Mouse (Mus musculus) CH12F3 (cell line): ENCODE results near the gene Tubgcp6.

Experiments used
- in situ Hi-C: fragments of 300-500 bp; cut with MboI; formaldehyde crosslinking; loops from 2 replicates; pipeline ENCODE4 v1.14.3; 2020; ENCODE audit warnings: low sequenced_read_pairs

Tubgcp6 gene

DNA sequence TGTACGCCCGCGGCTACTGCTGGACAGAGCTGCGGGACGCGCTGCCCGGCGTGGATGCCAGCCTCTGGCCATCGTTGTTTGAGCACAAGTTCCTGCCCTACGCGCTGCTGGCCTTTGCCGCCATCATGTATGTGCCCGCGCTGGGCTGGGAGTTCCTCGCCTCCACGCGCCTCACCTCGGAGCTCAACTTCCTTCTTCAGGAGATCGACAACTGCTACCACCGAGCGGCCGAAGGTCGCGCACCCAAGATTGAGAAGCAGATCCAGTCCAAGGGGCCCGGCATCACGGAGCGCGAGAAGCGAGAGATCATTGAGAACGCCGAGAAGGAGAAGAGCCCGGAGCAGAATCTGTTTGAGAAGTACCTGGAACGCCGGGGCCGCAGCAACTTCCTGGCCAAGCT is 55.3 kb downstream of the Tubgcp6 start:
- in situ Hi-C loops, result no loop called here

DNA sequence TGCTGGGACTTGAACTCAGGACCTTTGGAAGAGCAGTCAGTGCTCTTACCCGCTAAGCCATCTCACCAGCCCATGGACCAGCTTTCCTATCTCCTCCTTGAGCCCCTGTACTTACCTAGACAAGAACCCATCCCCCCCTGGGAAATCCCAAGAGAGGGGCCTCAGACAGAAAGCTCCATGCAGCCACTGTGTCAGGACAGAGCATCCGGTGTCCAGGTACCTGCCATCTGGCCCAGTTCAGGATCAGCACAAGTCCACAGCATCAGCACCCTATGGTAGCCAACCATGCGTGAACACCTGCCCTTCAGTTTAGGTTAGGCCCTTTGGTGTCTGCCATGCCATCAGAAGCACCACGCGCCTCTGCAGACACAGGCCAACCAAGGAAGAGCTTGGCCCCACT is 58.0 kb downstream of the Tubgcp6 start:
- in situ Hi-C loops, result no loop called here

- in situ Hi-C loops, result no loop called here
Measured at GRCm38 (mm10) chr15:89063536-89063935, 59.4 kb downstream of the Tubgcp6 start.

DNA sequence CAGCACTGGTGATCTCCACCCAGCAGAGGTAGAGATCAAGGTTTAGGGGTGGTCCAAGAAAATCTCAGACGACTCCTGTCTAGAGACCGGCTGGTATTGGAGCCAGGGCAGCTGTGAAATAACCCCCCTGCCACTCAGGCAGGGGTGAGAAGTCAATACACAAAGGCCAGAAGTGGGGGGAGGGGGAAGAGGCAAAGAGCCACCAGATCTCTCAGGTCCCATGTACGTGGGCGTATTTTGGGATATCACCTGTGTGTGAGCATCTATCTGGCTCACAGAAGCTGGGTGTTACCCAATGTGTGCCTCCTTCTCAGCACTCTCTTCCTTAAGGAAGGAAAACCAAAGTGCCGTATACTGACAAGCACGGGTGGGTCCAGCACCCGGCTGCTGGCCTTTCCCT is 59.9 kb downstream of the Tubgcp6 start:
- in situ Hi-C loops, result no loop called here

- in situ Hi-C loops, result no loop called here
Measured at GRCm38 (mm10) chr15:89062518-89062910, 60.4 kb downstream of the Tubgcp6 start.

- in situ Hi-C loops, result no loop called here
Measured at GRCm38 (mm10) chr15:89061761-89062517, 61.0 kb downstream of the Tubgcp6 start.

DNA sequence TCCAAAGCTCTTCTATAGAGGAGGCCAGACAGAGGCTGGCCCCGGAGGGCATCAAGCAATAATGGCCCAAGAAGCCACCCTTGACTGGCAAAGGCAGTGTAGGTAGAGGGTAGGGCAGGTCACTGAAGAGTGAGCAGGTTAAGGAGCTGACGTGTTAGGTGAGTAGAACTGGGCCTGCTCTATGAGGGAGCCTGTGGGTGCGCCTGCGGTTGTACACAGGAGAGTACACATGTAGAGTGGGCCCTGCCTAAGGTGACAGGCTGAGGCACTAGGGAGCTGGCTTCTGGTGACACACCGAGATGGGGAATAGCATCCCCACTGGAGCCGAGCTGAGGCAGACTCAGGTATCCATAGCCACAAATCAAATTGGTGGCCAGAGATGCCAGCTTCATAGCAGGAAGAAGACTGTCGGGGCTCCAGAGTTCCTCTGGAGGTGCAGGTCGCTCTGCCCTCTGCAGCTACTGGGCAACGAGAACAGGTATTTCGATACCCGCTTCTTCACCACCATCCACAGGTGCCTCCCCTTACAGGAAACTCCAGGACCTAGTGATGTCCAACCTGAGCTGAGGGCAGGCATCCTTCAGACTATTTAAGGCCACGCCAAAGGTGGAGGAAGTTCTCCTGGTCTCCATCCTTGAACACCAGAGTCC is 62.0 kb downstream of the Tubgcp6 start:
- in situ Hi-C loops, result no loop called here

DNA sequence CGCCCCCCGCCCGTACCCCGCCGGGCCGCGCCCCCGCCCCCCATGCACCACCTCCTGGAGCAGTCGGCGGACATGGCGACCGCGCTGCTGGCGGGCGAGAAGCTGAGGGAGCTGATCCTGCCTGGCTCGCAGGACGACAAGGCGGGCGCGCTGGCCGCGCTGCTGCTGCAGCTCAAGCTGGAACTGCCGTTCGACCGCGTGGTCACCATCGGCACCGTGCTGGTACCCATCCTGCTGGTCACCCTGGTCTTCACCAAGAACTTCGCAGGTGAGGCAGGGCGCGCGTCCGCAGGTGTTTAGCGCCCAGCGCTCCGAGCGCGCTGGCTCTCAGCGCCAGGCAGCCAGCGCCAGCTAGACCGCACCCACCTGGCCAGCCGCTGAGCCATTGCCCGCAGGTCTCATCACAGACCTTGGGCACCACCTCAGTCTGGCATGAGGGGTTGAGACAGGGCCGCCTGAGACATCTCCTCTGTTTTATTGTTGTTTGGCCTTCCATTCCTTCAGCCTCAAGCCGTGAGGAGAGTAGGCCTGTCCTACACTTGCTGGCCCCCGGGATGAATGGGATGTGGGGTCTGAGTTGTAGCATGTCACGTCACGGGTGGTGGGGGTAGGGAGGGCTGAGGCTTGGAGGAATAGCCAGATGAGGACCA is 62.8 kb downstream of the Tubgcp6 start:
- in situ Hi-C loops, result no loop called here

DNA sequence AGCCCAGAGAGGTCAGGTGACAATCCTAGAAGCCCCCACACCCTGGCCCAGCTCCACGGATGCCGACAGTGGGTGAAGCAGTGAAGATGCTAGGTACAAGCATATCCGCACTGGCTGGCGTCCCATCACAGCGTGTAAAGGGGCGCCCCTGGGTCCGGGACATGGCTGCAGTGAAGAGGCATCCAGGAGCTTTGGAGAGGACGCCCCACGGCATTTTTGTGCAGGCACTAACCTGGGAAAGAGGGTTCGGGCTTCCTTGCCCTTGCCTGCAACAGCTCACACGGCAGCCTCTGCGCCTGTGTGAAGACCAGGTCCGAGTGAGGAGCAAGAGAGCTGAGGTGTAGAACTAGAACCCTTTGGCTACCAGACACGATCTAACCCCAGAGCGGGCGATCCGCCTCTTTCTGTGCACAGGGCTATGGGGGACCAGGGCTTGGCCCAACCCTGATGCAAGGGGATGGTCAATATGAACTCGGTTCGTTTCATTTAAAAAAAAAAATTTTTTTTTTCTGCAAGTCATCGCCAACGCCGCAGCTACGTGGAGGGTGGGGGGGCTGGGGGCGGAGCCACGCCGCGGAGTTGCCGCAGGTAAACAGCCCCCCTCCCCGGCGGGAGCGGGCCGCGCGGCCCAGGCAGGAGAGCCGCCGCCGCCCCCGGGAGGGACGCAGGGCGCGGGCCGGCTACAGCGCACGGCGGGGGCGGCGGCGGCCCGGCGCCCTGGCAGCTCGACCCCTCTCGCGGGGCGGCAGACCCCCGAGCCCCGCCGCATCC is 63.6 kb downstream of the Tubgcp6 start, which contains the start of gene Panx2:
TSS of gene Panx2 (plus strand) at position 574 of the 771 bp plus-strand sequence.
- in situ Hi-C loops, result no loop called here

- in situ Hi-C loops, result no loop called here
Measured at GRCm38 (mm10) chr15:89058736-89059135, 64.2 kb downstream of the Tubgcp6 start.

- in situ Hi-C loops, result no loop called here
Measured at GRCm38 (mm10) chr15:89054666-89055065, 68.2 kb downstream of the Tubgcp6 start.
